Mouse (Mus musculus) adrenal gland, adult (tissue): ENCODE results near the gene Rbm7.
"Not testable (repeated sequence)": the region's sequence is repeated elsewhere in the genome, so short reads cannot be mapped to it uniquely, and the experiment has no call there.

Experiments
- DNase-seq, 2 experiments: peaks; one replicate each; pipeline ENCODE4 v3.0.0; 2022 to 2023; ENCODE audit warnings: low spot score in 1 of 2; ENCODE audit not compliant: inconsistent age in 2 of 2

The Rbm7 gene

GRCm38 (mm10) chr9:48480411-48481213 lies 14.5 kb downstream of the Rbm7 start, which contains the start of gene Rexo2:
Rexo2 (minus strand) TSS chr9:48480623.
- DNase-seq = peak; percentile 96 to 98

- DNase-seq = peak in 1 of 2 experiments; percentile 78
Measured at GRCm38 (mm10) chr9:48479838-48480410, 15.2 kb downstream of the Rbm7 start.

- no peak for DNase-seq
Measured at GRCm38 (mm10) chr9:48478808-48479207, 16.3 kb downstream of the Rbm7 start.

- DNase-seq = no peak
Measured at GRCm38 (mm10) chr9:48476236-48477165, 18.6 kb downstream of the Rbm7 start.

- no peak for DNase-seq
Measured at GRCm38 (mm10) chr9:48474367-48474766, 20.7 kb downstream of the Rbm7 start.

GRCm38 (mm10) chr9:48473131-48473530 lies 22.0 kb downstream of the Rbm7 start:
- DNase-seq = no peak

GRCm38 (mm10) chr9:48472441-48473025 lies 22.6 kb downstream of the Rbm7 start:
- DNase-seq = no peak

- not testable (repeated sequence) for DNase-seq
Measured at GRCm38 (mm10) chr9:48467471-48467870, 27.6 kb downstream of the Rbm7 start.

GRCm38 (mm10) chr9:48466804-48467203 lies 28.3 kb downstream of the Rbm7 start:
- peak; percentile 53 to 92 for DNase-seq

- no peak for DNase-seq
Measured at GRCm38 (mm10) chr9:48465671-48466070, 29.4 kb downstream of the Rbm7 start.

GRCm38 (mm10) chr9:48461545-48461944 lies 33.6 kb downstream of the Rbm7 start:
- peak; percentile 33 to 75 for DNase-seq

- DNase-seq = no peak
Measured at GRCm38 (mm10) chr9:48460720-48461119, 34.4 kb downstream of the Rbm7 start.

GRCm38 (mm10) chr9:48459391-48459790 lies 35.7 kb downstream of the Rbm7 start:
- no peak for DNase-seq

- peak in 1 of 2 experiments; percentile 2 for DNase-seq
Measured at GRCm38 (mm10) chr9:48458879-48459278, 36.2 kb downstream of the Rbm7 start.

GRCm38 (mm10) chr9:48455961-48456360 lies 39.1 kb downstream of the Rbm7 start:
- DNase-seq = peak in 1 of 2 experiments; percentile 1

- no peak for DNase-seq
Measured at GRCm38 (mm10) chr9:48450066-48450465, 45.0 kb downstream of the Rbm7 start.

GRCm38 (mm10) chr9:48447783-48448209 lies 47.3 kb downstream of the Rbm7 start:
- DNase-seq = peak in 1 of 2 experiments; percentile 81

GRCm38 (mm10) chr9:48444821-48445220 lies 50.3 kb downstream of the Rbm7 start:
- DNase-seq = no peak

- no peak for DNase-seq
Measured at GRCm38 (mm10) chr9:48443873-48444272, 51.2 kb downstream of the Rbm7 start.
